Mouse (Mus musculus) spleen, adult 2 months (tissue): ENCODE measurements around the gene Atp6ap1.

Experiments used
- CTCF ChIP-seq: fragments of 200-500 bp; IDR thresholded peaks from 2 replicates; pipeline ENCODE4 v1.5.1; 2011; ENCODE audit warnings: mild to moderate bottlenecking, inconsistent platforms; ENCODE audit not compliant: insufficient read depth, insufficient read length, insufficient replicate concordance; ENCODE audit errors: extremely low read depth
- POLR2A ChIP-seq: fragments of 200-500 bp; IDR thresholded peaks from 2 replicates; pipeline ENCODE4 v1.6.1; 2011; ENCODE audit warnings: low read depth, low read length, inconsistent platforms

DNA sequence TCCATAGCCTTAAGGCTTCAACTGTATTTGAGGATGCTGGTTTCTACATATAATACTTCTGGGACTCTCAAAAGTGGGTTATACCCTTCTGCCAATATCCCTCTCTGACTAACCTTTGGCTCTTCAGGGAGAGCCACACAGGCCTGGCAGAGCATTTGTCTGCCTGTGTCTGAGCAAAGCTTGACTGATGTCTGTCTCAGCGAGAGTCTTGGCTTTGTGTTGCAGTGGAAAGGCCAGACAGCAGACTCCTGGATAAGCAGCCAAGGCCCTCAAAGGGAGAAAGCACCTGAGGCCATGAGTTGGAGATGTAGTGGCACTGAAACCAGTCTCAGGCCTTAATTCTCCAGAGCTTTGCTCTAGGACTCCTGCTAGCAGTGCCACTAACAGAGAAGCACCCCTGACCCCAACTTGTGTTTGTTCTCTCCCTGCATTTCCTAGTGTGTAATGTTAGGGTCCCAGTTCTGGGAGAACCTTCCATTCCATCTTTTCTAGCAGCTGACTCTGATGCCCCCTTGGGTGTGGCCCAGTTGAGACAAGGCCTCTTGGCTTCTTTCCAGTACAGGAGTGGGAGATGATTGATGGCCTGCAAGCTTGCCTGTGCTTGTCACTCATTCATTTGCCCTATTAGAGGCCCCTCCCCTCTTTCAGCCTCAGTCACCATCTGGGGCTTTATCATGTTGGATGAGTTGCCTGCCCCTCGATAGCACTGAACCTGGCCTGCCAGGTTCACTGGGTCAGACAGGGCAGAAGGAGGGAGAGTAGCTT is 33.5 kb downstream of the Atp6ap1 start:
- no peak for TF ChIP-seq CTCF
- no peak for TF ChIP-seq POLR2A
